Comparison of ENCODE assay signal across 12 mouse cellular contexts in the genomic region with DNA sequence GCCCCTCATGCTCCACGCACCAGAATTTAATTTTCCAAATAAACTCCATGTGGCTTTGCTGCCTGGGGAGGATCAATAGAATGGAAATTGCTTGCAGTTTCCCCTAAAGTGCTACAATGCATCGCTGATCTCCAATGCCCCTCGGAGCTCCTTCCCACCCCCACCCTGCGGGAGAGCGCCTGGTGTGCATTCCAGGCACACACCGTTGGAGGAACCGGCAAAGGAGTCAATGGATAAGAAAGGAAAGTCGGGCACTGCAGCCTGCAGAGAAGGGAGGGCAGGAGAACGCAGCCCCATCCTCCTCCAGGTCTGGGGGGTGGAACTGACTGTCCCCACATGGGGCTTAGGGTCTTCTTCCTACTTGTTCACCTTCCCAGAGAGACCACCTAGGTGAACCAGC.
DNase-seq lines count a peak whose midpoint lies in the region; ATAC-seq lines count a peak whose summit lies in the region.
"Had no signal": no experiment of that assay in that cellular context is flagged by ENCODE, and none has a peak within 500 bp of the region (broad histone marks: within the 10 kb centered on the region; RNA-seq: fewer than 3 reads in every experiment).

No protein-coding gene starts in this region.

- peaks cover 38% of the 10 kb centered on the region for H3K4me1 ChIP-seq in forebrain, embryonic 10.5 days
- peaks cover 12% of the 10 kb centered on the region for H3K4me1 ChIP-seq in forebrain, embryonic 15.5 days
- H3K4me1 ChIP-seq in liver, embryonic 15.5 days (replicated peaks) = peaks cover 10% of the 10 kb centered on the region
- H3K4me1 ChIP-seq in limb, embryonic 12.5 days (replicated peaks) = peaks cover 36% of the 10 kb centered on the region
- peaks cover 13% of the 10 kb centered on the region for H3K4me1 ChIP-seq in neural tube, embryonic 15.5 days

- 1% methylated on average over 9 of the region's 9 CpGs for WGBS in forebrain, embryonic 10.5 days
- WGBS in forebrain, embryonic 15.5 days = 3% methylated on average over 9 of the region's 9 CpGs
- 36% methylated on average over 9 of the region's 9 CpGs for whole genome bisulfite sequencing in liver, embryonic 15.5 days (ENCODE audit: insufficient replicate concordance)
- 3% methylated on average over 9 of the region's 9 CpGs for WGBS in limb, embryonic 12.5 days
- 6% methylated on average over 9 of the region's 9 CpGs for WGBS in neural tube, embryonic 15.5 days

- ATAC-seq in forebrain, embryonic 15.5 days (replicated peaks) = no peak
- no peak for ATAC-seq in liver, embryonic 15.5 days (ENCODE audit: insufficient read depth)
- no peak for ATAC-seq in limb, embryonic 12.5 days (ENCODE audit: insufficient number of reproducible peaks, insufficient read depth, low FRiP score, low TSS enrichment, low read depth)
- no peak for ATAC-seq in neural tube, embryonic 15.5 days (ENCODE audit: low FRiP score)
- ATAC-seq: forebrain, postnatal 0 days had no signal

- H3K4me2 ChIP-seq in forebrain, embryonic 15.5 days (replicated peaks) = no peak overlapping the region
- H3K4me2 ChIP-seq in liver, embryonic 15.5 days = no peak overlapping the region
- H3K4me2 ChIP-seq in limb, embryonic 12.5 days = peak overlapping the region; percentile 45
- peak overlapping the region; percentile 15; the same call in 1 of the 2 replicates for H3K4me2 ChIP-seq in neural tube, embryonic 15.5 days

- no peaks in the 10 kb centered on the region for H3K9me3 ChIP-seq in forebrain, embryonic 10.5 days
- no peaks in the 10 kb centered on the region for H3K9me3 ChIP-seq in forebrain, embryonic 15.5 days
- H3K9me3 ChIP-seq in liver, embryonic 15.5 days (replicated peaks) = no peaks in the 10 kb centered on the region
- no peaks in the 10 kb centered on the region for H3K9me3 ChIP-seq in limb, embryonic 12.5 days
- H3K9me3 ChIP-seq in neural tube, embryonic 15.5 days (replicated peaks) = no peaks in the 10 kb centered on the region

- 0 out of 2 replicates have a peak overlapping the region, but pooled peaks have one; percentile 6 for H3K4me3 ChIP-seq in forebrain, embryonic 10.5 days
- no peak overlapping the region for H3K4me3 ChIP-seq in forebrain, embryonic 15.5 days
- H3K4me3 ChIP-seq in liver, embryonic 15.5 days (replicated peaks) = no peak overlapping the region
- H3K4me3 ChIP-seq in limb, embryonic 12.5 days (replicated peaks) = peak overlapping the region; percentile 7; the same call in 1 of the 2 replicates
- H3K4me3 ChIP-seq in neural tube, embryonic 15.5 days (replicated peaks) = no peak overlapping the region
- H3K4me3 ChIP-seq: layer of hippocampus, adult 2 months had no signal

- peak overlapping the region; percentile 8; the same call in 1 of the 2 replicates for H3K27ac ChIP-seq in forebrain, embryonic 10.5 days
- no peak overlapping the region for H3K27ac ChIP-seq in forebrain, embryonic 15.5 days (replicated peaks)
- H3K27ac ChIP-seq in liver, embryonic 15.5 days (replicated peaks) = 0 out of 2 replicates have a peak overlapping the region, but pooled peaks have one; percentile 29
- H3K27ac ChIP-seq in limb, embryonic 12.5 days = peak overlapping the region; percentile 35; the same call in 1 of the 2 replicates
- no peak overlapping the region for H3K27ac ChIP-seq in neural tube, embryonic 15.5 days (replicated peaks)
- H3K27ac ChIP-seq: layer of hippocampus, adult 2 months; macrophage had no signal

- peaks cover 21% of the 10 kb centered on the region for H3K27me3 ChIP-seq in forebrain, embryonic 10.5 days (ENCODE audit: poor library complexity, severe bottlenecking)
- H3K27me3 ChIP-seq in forebrain, embryonic 15.5 days = no peaks in the 10 kb centered on the region
- peaks cover 12% of the 10 kb centered on the region; the same call in 1 of the 2 replicates for H3K27me3 ChIP-seq in liver, embryonic 15.5 days
- H3K27me3 ChIP-seq in limb, embryonic 12.5 days = peaks cover 4% of the 10 kb centered on the region; the same call in 1 of the 2 replicates
- H3K27me3 ChIP-seq in neural tube, embryonic 15.5 days (replicated peaks) = no peaks in the 10 kb centered on the region; the same call in 1 of the 2 replicates

- no peaks in the 10 kb centered on the region for H3K36me3 ChIP-seq in forebrain, embryonic 10.5 days (replicated peaks)
- no peaks in the 10 kb centered on the region for H3K36me3 ChIP-seq in forebrain, embryonic 15.5 days
- H3K36me3 ChIP-seq in liver, embryonic 15.5 days (replicated peaks) = no peaks in the 10 kb centered on the region
- H3K36me3 ChIP-seq in limb, embryonic 12.5 days = no peaks in the 10 kb centered on the region
- H3K36me3 ChIP-seq in neural tube, embryonic 15.5 days = no peaks in the 10 kb centered on the region

- no peak overlapping the region for H3K9ac ChIP-seq in forebrain, embryonic 15.5 days (replicated peaks)
- H3K9ac ChIP-seq in liver, embryonic 15.5 days = no peak overlapping the region
- H3K9ac ChIP-seq in limb, embryonic 12.5 days (replicated peaks) = no peak overlapping the region
- no peak overlapping the region for H3K9ac ChIP-seq in neural tube, embryonic 15.5 days (replicated peaks)
- H3K9ac ChIP-seq: forebrain, postnatal 0 days had no signal

- no peak for DNase-seq in forebrain, embryonic 10.5 days (ENCODE audit: extremely low spot score, low spot score)
- DNase-seq in liver = no peak
- no peak for DNase-seq in ovary, adult 18-20 months (ENCODE audit: low spot score)
- DNase-seq in T-cell, adult 2 months (ENCODE audit: low spot score) = no peak
- DNase-seq: cerebellum, postnatal 25 days; forebrain, postnatal 0 days had no signal

Comparison
In these comparisons a context has a peak if more than half of its experiments do, and no peak if none do; other contexts are left out.
1. H3K27ac ChIP-seq: peak in forebrain, embryonic 10.5 days (single experiment), liver, embryonic 15.5 days (single experiment) and limb, embryonic 12.5 days (single experiment); none in forebrain, embryonic 15.5 days (single experiment) and neural tube, embryonic 15.5 days (single experiment).
2. H3K4me3 ChIP-seq: peak in forebrain, embryonic 10.5 days (single experiment) and limb, embryonic 12.5 days (single experiment); none in forebrain, embryonic 15.5 days (single experiment), liver, embryonic 15.5 days (single experiment) and neural tube, embryonic 15.5 days (single experiment).
3. H3K4me2 ChIP-seq: peak in limb, embryonic 12.5 days (single experiment) and neural tube, embryonic 15.5 days (single experiment); none in forebrain, embryonic 15.5 days (single experiment) and liver, embryonic 15.5 days (single experiment).